Mouse (Mus musculus) right cerebral cortex, postnatal 4 days (tissue): ENCODE results near the gene Fam193a.

Experiments used
- DNase-seq: peaks from one replicate; pipeline ENCODE4 v3.0.0-alpha.2; 2022

Gene Fam193a

DNA sequence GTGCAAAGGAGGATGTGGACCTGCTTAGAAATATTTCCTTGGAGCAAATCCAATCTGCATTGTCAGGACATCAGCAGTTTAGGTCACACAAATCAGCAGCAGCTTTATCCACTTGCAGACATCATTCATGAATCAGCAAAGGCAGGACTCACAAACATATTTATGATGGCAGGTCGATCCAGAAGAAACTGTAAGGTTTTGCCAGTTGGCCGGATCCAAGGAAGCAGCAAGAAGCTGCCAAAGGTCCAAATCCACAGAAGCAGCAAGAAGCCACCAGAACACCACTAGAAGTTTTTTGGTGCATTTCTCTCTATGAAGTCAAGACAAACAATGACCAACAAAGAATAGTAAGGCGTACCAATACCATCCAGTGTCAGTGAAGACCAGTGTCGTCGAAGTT lies 15.9 kb downstream of the Fam193a start:
- no peak for DNase-seq

GRCm38 (mm10) chr5:34386744-34387143 lies 17.0 kb downstream of the Fam193a start:
- no peak for DNase-seq

DNA sequence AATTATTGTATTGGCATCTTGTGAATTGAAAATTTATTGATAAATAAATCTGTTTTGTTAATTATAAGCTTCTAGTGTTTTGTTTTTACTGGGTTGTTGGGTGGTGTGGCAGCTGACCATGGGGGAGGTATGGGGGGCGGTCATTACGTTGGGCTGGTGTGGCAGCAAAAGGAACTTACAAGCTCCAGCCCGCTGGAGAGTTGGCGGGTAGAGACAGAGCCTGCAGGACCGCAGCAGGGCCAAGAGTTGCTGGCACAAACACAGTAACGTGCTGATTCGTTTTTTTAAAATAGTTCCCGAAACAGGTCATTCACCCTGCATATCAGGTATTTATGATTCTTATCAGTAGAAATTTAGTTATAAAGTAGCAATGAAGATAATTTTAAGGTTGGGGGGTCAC lies 23.5 kb downstream of the Fam193a start:
- no peak for DNase-seq

GRCm38 (mm10) chr5:34395347-34395746 lies 25.6 kb downstream of the Fam193a start:
- DNase-seq: no peak

DNA sequence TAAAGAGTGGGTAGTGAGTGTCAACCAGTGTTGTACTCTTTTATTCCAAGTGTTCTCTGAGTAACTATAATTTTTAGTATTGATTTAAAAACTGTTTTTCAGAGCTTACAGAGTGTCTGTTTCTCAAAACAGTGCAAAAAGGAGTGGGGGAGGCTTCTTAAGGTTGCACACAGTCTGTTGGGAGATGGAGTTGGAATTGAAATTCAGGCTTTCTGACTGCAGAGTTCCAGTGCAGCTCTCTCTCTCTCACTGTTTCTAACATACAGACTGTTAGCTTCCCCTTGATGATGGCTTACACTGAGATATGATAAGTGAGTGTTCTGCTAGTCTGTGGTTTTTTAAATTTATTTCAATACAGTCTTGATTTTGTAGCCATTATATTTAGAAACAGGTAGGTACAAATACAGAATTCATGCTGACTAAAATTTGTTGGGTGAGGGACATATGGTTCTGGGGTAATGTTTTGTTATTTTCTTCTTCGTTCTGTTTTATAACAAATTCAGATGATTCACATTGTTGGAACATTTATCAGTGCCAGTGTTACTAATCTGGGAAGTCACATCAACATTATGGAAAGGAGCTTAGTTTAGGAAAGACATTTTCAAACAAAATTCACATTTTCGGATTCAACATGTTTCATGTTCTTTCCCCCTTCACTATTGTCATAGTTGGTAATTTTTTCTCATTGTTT lies 26.3 kb downstream of the Fam193a start:
- no peak for DNase-seq

DNA sequence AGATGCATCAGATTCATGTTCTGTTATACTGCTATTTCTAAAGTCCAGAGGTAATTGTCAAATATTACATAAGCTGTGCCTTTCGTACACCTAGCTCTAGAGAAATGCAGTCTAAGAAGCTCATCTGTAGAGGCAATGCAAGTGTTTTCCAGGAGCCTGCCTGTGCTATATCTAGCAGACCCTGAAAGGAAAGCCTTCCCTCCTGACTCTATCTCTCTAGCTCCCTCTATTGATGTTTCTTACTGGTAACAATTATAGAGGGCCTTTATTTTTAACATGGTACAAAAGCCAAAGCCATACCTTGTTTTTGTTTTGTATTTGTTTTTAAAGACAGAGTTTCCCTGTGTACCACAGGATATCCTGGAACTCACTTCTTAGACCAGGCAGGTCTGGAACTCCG lies 28.1 kb downstream of the Fam193a start:
- no peak for DNase-seq

DNA sequence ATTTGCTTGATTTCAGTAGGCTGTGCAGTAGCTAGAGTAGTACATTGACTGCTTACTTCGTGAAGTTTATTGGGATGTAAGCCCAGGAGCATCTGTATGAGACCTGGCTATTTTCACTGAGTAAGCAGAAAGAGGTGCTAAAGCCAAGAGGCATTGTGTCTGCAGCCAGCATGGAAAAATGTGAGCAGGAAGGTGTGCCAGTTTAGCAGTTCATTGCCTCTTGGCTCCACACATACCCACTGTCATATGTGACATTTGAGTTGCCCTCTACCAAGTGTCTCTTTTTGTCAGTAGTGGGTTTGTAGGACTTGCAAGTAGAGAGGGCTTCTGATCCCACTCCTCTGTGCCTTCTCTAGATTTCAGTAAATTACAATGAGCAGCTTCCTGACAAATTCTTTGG lies 28.6 kb downstream of the Fam193a start:
- no peak for DNase-seq

DNA sequence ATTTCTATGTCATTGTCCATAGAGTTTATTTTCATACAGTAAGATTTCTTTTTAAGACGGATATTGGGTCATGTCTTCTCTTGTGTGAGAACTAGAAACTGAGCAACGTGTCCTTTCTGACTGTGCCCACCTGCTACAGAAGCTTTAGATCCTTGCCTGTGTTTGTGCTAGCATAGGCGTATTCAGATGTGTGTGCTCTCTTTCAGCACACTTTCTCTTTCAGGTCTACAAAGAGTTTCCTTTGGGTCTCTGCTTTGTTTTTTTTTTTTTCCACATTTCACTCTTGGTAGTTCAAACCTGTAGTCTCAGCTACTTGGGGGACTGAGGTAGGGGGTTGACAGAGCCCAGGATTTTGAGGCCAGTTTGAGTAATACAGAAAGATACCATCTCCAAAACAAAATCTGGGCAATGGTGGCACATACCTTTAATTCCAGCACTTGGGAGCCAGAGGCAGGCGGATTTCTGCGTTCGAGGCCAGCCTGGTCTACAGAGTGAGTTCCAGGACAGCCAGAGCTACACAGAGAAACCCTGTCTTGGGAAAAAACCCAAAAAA lies 37.7 kb downstream of the Fam193a start:
- DNase-seq: no peak

DNA sequence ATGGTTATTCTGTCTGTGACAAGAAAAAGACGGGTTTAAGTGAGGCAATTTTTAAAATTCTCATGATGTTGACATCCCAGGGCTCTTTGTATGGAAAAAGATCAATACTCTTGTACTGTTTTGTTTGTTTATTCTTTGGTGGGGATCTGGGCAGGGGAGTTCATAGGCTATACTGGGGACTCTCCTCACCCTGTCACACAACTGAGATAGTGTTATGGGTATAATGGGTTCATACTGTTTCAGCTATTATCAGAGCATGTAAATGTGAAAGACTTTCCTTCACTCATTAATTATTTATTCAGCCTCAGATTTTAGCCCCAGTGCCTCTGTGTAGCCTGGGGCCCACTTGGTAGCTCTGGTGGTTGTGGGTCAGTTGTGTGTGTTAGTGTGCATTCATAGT lies 39.3 kb downstream of the Fam193a start:
- DNase-seq: no peak

DNA sequence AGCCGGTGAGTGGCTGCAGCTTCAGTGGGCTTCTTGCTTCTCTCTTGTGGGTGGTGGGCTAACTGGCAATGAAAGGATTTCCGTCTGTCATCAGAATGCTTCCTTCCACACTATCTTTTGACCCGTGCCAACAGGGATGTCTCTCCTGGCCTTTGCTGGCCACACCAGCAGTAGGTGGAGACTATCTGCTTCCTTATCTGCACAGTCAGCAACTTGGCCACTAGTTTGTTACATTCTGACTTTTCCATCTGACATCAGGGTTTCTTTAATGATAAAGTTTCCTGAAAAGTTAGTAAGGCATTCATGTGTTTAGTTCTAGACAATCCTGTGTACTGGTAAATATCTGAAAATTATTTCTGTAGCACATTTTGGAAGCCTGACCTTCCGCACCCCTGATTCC lies 41.1 kb downstream of the Fam193a start:
- DNase-seq: no peak

DNA sequence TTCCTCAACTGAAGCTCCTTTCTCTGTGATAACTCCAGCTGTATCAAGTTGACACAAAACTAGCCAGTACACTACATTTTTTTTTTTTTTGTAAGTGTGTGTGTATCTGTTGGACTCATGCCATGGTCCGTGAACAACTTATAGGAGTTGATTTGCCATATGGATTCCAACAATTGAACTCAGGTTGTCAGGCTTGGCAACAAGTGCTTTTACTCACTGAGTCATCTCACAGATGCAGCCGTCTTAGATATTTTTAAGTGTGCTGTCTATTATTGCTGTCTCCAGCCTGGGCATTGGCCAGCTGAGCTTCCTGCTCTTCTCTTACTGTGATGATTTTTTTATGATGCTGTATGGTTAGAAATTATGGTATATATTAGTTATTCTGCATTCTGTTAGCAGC lies 44.2 kb downstream of the Fam193a start:
- no peak for DNase-seq

DNA sequence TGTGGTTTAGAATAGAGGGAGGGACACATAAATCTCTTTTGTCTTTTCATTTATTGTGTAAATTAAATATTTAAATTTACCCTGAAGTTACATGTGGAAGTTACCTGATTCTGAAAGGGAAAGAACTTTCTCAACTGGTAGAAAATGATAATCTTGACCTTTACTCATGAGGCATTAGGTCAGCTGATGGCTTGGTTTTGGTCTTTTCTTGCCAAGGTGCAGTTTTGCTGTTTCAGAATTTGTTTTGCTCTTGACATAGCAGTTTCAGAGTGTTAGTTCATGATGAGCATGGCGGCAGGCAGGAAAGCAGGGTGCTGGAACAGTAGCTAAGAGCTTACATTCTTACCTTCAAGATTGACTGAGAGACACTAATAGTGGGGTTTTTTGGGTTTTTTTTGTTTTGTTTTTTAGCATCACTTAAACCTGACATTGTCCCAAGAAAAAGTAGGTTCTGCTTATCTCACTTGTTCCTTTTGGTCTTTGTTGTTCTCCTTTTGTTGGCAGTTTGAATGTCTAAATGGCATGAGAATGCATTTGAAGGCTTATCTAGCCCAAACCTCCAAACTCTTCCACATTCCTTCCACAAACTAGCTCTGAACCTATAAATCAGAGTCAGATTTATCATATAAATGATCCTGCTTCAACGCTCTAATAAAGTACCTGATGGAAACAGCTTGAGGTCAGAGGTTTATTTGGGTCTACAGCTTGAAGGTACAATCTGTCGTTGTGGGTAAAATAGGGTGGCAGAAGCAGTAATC lies 47.7 kb downstream of the Fam193a start:
- DNase-seq: no peak

DNA sequence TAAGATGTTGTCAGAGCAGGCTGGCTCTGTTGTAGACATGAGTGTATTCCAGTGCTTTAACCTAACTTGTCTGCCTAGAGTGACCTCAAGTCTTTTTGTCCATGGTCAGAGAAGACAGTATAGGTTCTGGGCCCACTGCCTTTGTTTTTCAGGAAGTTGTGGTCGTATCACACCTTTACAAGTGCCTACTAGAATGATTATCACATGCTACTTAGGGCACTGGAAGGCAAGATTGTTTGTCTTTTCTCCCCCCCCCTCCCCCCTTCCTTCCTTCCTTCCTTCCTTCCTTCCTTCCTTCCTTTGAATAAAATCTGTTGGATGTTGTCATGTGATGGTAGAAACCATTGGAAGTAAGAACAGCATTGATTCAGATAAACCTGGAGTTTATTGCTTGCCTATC lies 49.5 kb downstream of the Fam193a start:
- no peak for DNase-seq

- DNase-seq: no peak
Measured at GRCm38 (mm10) chr5:34430776-34431175, 61.0 kb downstream of the Fam193a start.

GRCm38 (mm10) chr5:34433786-34434185 lies 64.1 kb downstream of the Fam193a start:
- no peak for DNase-seq

- DNase-seq: no peak
Measured at GRCm38 (mm10) chr5:34434241-34434640, 64.5 kb downstream of the Fam193a start.

DNA sequence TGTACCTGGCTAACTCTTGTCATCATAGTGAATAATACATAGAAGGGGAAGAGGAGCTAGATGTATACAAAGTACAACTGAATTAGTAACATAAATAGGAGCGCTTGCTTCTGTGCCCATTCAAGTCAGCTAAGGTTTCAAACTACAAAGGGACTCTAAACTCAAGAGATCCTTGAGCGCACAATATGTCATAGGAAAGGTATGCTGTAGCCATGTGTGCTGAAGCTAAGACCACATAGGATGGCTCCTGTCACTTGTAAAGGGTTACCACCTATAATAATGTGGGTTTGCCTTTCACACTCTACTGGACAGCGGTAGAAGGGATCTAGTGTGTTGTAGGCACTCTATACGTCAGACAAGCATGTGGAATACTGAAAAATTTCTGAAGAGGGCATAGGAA lies 68.3 kb downstream of the Fam193a start:
- no peak for DNase-seq

DNA sequence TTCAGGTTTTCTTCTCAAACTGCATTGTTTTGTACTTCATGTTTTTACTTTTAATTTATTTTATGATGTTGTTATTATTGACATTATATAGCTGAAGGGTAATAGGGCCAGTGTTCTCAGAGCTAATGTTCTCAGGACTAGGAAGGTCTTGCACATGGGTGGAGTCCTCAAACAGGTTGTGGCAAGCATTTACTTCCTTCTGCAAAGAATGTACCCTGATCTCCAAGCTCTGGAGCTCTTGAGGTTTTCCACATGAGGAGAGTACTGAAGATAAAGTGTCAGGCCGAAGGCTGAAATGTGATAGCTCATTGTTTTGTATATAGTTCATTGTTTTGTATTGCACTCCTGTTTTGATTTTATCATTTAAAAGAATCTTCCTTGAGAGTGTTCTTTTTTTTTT lies 68.9 kb downstream of the Fam193a start:
- DNase-seq: no peak

- no peak for DNase-seq
Measured at GRCm38 (mm10) chr5:34439768-34440167, 70.0 kb downstream of the Fam193a start.

GRCm38 (mm10) chr5:34441797-34442196 lies 72.1 kb downstream of the Fam193a start:
- no peak for DNase-seq

DNA sequence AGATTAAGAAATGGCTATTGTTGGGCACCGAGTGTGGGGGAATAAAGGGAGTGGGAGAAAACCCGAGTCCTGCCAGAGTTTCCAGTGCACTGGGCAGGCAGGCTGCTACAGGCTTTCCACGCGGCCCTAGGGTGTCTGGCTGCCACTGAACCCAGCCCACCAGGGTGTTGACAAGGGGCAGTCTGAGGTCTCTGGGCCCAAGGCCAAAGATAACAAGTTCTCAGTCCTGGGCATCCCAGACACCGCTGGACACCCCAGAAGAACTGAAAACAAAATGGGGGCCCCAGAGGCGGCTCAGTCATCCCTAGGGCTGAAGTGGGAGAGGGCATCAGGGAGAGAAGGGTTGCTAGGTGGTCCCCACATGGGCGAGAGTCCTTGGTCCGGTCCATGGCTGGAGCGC lies 76.5 kb downstream of the Fam193a start:
- DNase-seq: no peak

GRCm38 (mm10) chr5:34458994-34459393 lies 89.3 kb downstream of the Fam193a start:
- no peak for DNase-seq

GRCm38 (mm10) chr5:34461294-34461693 lies 91.6 kb downstream of the Fam193a start:
- DNase-seq: no peak

DNA sequence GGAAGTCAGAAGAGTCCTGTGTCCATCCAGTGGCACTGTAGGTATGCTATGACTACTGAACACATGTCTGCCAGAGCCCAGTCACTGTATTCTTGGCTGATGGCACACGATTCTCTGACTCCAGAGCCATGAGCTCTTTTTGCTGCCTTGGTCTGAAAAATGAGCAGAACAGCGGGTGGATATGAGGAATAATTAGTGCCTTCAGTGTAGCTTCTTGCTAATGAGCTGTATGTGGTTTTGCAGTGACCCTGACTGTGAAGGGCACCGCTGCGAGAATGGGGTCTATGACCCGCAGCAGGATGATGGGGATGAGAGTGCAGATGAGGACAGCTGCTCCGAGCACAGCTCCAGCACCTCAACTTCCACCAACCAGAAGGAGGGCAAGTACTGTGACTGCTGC lies 92.1 kb downstream of the Fam193a start:
- no peak for DNase-seq
